Mouse (Mus musculus) adrenal gland, postnatal 4 days (tissue): ENCODE results near the gene Ctdspl. TPM values are rescaled to one million over a fixed set of nuclear protein-coding genes. Genes with fewer than 3 reads are reported as not detected.

Experiments used
- DNase-seq, 2 experiments: peaks; one replicate each; pipeline ENCODE4 v3.0.0; 2021 to 2022; ENCODE audit warnings: low spot score in 2 of 2, mixed read lengths in 2 of 2
- total RNA-seq, 2 experiments: library from RNA; stranded (reverse); gene quantifications; 2 replicates each; pipeline ENCODE4 v1.2.3; 2021

The Ctdspl gene
- total RNA-seq, 2 experiments from 2014 or later, result 32.5 to 37.4 TPM

GRCm38 (mm10) chr9:118915290-118915689 lies 11.0 kb upstream of the Ctdspl start:
- no peak for DNase-seq

- DNase-seq, result no peak
These were observed 6.5 kb upstream of the Ctdspl start for GRCm38 (mm10) chr9:118919672-118920186.

DNA sequence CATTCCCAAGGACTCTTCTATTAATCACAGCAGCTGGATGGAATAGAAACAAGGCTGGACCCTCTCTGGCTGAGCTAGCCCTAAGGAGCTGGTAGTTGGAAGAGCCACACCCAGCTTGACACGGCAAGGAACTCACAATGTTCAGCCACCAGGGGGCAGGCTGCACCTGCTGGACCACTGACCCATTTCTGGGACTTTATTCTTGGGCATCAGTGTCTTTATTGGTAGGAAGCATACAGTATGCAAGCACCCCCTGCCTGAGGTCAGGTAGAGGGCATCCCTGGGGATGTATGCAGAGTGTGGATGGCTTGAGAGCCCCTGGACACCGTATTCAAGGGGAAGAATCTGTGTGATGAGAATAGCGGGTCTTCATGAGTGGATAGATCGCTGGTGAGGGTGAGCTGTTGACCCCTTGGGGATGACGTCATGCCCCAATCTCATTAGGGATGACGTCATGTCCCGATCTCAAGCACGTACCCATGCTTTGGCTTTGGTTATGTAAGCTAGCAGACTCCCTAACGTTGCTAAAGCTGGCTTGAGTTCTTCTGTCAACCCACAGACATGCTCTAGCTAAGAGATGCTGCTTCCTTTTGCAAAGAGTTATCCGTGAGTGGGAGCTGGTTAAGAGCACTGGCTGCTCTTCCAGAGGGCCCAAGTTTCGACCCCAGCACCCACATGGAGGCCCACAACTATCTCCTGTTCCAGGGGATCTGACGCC lies 5.3 kb upstream of the Ctdspl start:
- DNase-seq, result peak; percentile 57 to 74

GRCm38 (mm10) chr9:118921926-118922325 lies 4.3 kb upstream of the Ctdspl start:
- DNase-seq, result no peak

DNA sequence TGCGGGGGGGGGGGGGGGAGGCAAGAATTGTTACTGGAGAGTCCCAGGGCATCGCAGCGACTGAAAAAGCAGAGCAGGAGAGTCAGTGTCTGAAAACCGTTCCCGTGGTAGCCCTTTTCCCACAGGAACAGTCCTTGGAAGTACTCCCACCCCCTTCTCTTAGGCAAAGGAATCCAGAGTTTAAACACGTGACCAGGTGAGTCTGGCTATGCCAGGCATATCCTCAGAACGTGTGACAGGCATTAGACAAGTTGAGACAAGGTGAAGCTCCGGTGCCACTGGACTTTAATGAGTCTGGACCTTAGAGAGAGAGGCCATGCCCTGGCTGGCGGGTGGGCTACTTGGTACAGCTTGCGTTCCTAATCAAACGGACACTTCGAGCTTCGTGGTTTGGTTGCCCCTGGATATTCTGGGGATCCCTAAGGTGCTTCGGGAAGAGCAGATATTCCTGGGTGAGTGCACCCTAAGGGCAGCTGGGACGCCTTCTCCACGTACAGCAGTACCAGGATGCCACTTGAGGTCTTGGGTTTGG lies 1.6 kb upstream of the Ctdspl start:
- no peak for DNase-seq

- DNase-seq, result peak; percentile 89 to 91
These were observed 755 bp upstream of the Ctdspl start for GRCm38 (mm10) chr9:118925286-118926110.

GRCm38 (mm10) chr9:118926688-118927321 lies 552 bp downstream of the Ctdspl start:
- peak in 1 of 2 experiments; percentile 28 for DNase-seq

DNA sequence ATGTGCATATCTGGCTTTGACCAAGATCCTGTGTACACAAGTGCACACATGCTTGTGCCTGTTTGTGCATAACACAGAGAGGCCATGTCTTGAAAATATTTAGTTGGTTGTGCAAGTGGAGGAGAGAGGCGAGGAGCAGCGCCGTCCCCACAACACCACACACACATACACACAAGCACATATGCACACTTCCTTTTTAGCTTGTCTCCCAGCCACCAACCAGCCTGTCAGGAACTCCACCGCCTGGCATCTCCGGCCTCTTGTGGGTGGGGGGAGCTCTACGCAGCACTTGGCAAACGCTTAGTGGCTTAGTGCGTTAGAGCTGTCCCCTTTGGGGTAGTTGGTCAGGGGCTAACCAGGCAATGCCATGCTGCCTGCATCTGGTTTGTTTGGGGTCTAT lies 1.2 kb downstream of the Ctdspl start:
- no peak for DNase-seq

GRCm38 (mm10) chr9:118928007-118928406 lies 1.8 kb downstream of the Ctdspl start:
- DNase-seq, result no peak

GRCm38 (mm10) chr9:118928656-118929055 lies 2.4 kb downstream of the Ctdspl start:
- no peak for DNase-seq

GRCm38 (mm10) chr9:118930611-118931010 lies 4.4 kb downstream of the Ctdspl start:
- no peak for DNase-seq

- DNase-seq, result no peak
These were observed 7.5 kb downstream of the Ctdspl start for GRCm38 (mm10) chr9:118933800-118934199.

GRCm38 (mm10) chr9:118934319-118934718 lies 8.1 kb downstream of the Ctdspl start:
- DNase-seq, result no peak

GRCm38 (mm10) chr9:118935098-118935497 lies 8.8 kb downstream of the Ctdspl start:
- no peak for DNase-seq

DNA sequence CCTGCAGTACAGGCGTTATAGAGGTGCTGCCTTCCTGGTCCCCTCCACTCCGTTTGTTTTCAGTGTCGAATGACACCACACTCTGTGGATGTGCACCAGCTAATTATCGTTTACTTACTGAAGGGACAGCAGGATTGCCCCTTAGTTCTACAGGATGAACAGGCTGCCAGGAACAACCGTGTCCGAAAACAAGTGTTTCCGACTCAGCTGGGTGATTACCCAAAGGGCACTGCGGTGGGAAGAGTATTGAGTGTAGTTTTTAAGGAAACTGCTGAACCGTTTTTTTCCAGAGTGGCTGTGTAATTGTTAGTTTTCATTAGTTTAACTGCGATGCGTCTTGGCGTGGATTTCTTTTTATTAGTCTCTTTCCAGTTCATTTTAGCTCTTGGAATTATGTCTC lies 9.8 kb downstream of the Ctdspl start:
- DNase-seq, result no peak

DNA sequence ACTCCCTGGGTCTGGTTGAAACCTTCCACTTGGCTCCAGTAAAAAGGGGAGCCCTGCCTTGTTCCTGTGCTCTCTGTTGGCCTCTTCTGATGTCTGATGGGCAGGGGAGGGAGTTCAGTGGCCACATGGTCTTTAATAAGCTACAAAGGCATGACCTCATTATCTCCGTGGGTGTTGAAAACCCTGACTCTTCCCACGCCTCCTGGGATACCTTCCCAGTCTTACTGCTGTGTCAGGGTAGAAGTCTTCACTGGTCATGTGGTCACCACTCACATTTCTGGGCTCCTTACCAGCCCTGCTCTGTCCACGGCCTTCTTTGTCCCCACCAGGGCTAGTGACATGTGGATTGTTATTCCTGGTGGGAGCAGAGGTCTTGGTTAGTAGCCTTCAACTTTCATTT lies 11.3 kb downstream of the Ctdspl start:
- no peak for DNase-seq

DNA sequence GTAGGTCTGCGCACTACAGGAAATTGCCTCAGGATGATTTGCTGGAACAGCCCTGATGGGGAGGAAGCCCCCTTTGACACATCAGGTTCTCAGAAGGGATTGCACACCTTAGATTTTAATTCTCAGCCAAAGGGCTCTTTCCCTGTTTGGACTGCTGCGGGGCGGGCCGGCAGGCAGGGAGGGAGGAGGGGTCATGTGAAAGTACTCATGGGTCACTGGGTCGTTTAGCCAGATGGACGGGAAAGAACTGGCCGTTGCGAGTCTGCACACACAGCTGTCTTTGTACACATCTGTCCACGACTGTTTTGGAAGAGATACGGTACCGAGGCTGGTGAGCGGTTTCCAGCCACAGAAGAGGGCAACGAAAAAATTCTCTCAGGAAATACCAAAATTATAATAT lies 13.2 kb downstream of the Ctdspl start:
- no peak for DNase-seq

DNA sequence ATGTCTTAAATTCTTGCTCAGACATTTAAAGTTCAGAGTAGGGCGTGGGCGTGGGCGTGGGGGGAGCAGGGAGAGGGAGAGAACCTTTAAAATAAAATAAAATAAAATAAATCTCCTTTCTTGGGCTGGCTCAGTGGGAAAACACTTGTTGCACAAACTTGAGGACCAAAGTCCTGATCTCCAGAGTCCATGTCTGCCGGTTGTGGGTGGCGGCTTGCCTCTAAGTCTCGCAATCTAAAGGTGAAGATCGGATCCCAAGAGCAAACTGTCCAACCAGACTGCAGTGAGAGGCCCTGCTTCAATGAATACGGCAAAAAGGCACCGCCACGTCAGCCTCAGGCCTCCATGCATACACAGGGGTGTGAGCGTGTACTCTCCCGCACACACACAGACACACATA lies 13.6 kb downstream of the Ctdspl start:
- no peak for DNase-seq

DNA sequence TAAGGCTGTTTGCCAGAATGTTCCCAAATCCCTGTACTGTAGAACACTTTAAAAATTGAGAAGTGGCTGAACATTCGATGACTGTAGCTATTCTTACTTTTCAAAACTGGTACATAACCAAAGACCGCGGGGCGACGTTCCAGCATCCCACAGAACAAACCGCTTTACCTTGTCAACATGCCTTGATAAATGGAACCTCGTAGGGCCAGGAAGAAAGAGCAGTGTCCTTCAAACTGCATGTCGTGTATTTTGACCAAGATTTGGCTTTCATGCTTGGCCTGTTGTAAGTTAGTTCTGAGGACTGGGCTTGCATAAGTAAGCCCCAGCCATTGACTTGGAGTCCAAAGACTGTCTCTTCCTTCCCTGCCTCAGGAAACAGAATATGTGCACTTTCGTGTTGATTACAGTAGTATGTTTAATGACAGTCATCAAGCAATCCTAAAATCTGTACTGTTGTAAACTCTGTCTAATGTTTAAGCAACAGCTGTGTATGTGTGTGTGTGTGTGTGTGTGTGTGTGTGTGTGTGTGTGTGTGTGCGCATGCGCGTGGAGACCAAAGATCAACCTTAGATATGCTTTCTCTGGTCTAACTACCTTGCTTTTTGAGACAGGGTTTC lies 14.4 kb downstream of the Ctdspl start:
- DNase-seq, result no peak

DNA sequence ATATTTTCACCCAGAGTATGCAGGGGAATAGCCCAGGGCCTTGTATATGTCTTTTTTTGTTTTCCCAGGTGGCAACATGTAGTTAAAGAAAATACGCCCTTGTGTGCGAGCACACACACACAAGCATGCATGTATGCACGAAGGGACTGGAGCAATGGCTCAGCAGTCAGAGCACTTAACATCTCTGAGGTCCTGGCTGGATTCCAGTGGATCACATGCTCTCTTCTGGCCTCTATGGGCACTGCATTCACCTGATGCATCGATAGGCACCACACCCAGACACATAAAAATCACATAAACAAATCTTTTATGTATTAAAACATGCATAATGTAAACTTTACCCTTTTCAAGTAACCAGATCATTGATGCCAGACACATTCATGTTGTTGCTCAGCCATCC lies 15.8 kb downstream of the Ctdspl start:
- no peak for DNase-seq

DNA sequence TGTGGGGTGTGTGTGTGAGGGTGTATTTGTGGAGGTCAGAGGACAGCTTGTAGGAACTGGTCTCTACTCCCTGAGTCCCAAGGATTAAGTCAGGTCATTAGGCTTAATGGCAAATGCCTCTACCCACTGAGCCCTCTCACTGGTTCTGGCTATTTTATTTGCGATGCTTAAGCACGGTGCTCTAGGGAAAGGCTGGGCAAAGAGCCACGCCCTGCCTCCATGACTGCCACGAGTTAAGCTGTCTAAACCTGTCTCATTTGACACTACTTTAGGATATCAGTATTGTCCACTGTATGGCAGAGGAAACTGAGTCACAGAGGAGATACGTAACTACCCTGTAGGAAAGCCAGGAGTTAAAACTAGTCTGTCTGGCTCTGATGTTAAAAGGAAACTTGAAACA lies 17.7 kb downstream of the Ctdspl start:
- no peak for DNase-seq
